Mouse (Mus musculus): ENCODE results near the gene Stk26.

Stk26 gene

GRCm38 (mm10) chrX:50926893-50927545 lies 86.2 kb downstream of the Stk26 start:
- no peak for DNase-seq

DNA sequence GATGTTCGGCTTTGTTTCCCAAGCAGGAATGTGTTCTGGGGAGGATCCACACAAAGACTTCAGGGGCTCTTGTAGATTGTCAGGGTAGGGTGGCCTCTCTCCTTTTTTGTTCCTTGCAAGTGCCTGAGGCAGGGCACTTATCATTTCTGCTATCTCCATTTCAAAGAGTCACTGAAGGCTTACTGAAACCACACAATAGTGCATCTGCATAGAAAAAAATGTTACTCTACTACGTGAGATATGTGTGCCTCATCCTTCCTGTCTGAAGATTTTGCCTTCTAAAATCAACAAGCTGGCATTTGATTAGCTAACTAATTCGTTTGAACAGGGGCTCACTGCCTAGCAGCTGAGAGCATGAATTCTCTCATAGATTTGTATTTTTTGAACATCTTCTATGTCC lies 89.5 kb downstream of the Stk26 start:
- DNase-seq: no peak

DNA sequence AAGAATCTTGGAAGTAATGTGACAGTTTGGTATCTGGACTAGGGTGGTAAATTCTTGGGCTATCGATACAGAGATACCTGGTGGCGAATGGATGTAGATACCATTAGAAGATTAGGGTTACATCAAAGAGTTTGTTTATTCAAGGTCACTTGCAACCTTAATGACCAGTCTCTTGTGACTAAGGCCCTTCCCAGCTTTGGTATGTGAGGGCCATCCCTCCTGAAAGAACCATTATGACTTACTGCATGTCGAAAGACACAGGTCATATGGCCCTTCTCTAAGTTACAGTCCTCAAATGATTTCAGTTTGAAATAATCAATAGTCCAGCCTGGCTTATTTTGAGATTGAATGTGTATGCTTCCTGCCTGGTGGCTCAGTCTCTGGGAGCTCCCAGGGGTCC lies 96.3 kb downstream of the Stk26 start:
- no peak for DNase-seq

DNA sequence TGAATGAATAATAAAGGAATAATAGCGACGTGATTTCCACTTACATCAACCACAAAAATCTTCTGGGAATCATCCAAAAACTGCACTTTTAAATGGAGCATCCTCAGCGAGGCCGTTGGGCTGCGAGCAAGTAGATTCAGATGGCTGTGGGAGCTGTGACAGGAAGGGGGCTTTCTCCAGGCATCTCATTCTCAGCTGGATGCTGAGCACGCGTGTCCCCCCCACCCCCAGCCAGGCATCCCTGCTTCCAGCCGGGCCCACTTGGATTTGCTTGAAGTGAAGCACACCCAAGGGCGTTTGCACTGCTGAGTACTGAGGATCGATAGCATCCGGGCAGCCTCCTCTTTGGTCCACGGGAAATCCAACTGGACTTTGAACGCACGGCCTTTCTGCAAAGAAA lies 101.8 kb downstream of the Stk26 start, which contains the start of gene Frmd7:
Gene Frmd7, minus strand, starts transcription at position 101 of the 400 bp plus-strand sequence.
- DNase-seq: no peak

Data from lung, postnatal 14 days (tissue).